In genomic region chr12:12715528-12715927, GRCm38 (mm10) we compare ENCODE assay signal across 16 mouse cellular contexts.
DNase-seq lines count a peak whose midpoint lies in the region; ATAC-seq and TF ChIP-seq lines count a peak whose summit lies in the region.
"Had no signal": no experiment of that assay in that cellular context is flagged by ENCODE, and none has a peak within 500 bp of the region (broad histone marks: within the 10 kb centered on the region; RNA-seq: fewer than 3 reads in every experiment).

No protein-coding gene starts in this region.

- ATAC-seq in hindbrain, postnatal 0 days = no peak
- no peak for ATAC-seq in hindbrain, embryonic 11.5 days (ENCODE audit: low FRiP score)
- peak; percentile 19; the same call in 1 of the 2 replicates for ATAC-seq in forebrain, postnatal 0 days
- ATAC-seq in erythroblast, adult 5-6 weeks (replicated peaks; ENCODE audit: low FRiP score, poor library complexity, severe bottlenecking) = no peak
- ATAC-seq: inflammation-experienced regulatory T-cells, adult 6 months had no signal

- no peaks in the 10 kb centered on the region for H3K9me3 ChIP-seq in hindbrain, postnatal 0 days (ENCODE audit: low read length)
- no peaks in the 10 kb centered on the region for H3K9me3 ChIP-seq in hindbrain, embryonic 11.5 days (ENCODE audit: control insufficient read depth, low read length)
- no peaks in the 10 kb centered on the region for H3K9me3 ChIP-seq in forebrain, postnatal 0 days (ENCODE audit: low read length)

- WGBS in hindbrain, postnatal 0 days = 53% methylated on average over 4 of the region's 4 CpGs
- WGBS in hindbrain, embryonic 11.5 days = 80% methylated on average over 4 of the region's 4 CpGs
- 53% methylated on average over 4 of the region's 4 CpGs for WGBS in forebrain, postnatal 0 days

- H3K4me1 ChIP-seq in hindbrain, postnatal 0 days (ENCODE audit: insufficient read depth, low read length) = peaks cover 6% of the 10 kb centered on the region
- H3K4me1 ChIP-seq in hindbrain, embryonic 11.5 days (replicated peaks; ENCODE audit: control insufficient read depth, insufficient read depth, low read length) = no peaks in the 10 kb centered on the region
- 0 out of 2 replicates have a peak, but pooled peaks cover 8% of the 10 kb centered on the region for H3K4me1 ChIP-seq in forebrain, postnatal 0 days (ENCODE audit: insufficient read depth)

- H3K4me3 ChIP-seq in hindbrain, postnatal 0 days (ENCODE audit: low read length) = no peak overlapping the region
- H3K4me3 ChIP-seq in hindbrain, embryonic 11.5 days (ENCODE audit: low read depth, low read length) = no peak overlapping the region
- no peak overlapping the region for H3K4me3 ChIP-seq in forebrain, postnatal 0 days (ENCODE audit: low read depth, low read length)
- H3K4me3 ChIP-seq: erythroblast, embryonic 14.5 days had no signal

- no peaks in the 10 kb centered on the region for H3K27me3 ChIP-seq in hindbrain, postnatal 0 days (ENCODE audit: insufficient read depth, low read length)
- H3K27me3 ChIP-seq in hindbrain, embryonic 11.5 days (ENCODE audit: control insufficient read depth, insufficient read depth, low read length) = no peaks in the 10 kb centered on the region
- no peaks in the 10 kb centered on the region for H3K27me3 ChIP-seq in forebrain, postnatal 0 days (ENCODE audit: insufficient read depth, low read length)

- H3K9ac ChIP-seq in hindbrain, postnatal 0 days (replicated peaks; ENCODE audit: low read length) = no peak overlapping the region
- no peak overlapping the region for H3K9ac ChIP-seq in hindbrain, embryonic 11.5 days (ENCODE audit: low read depth, low read length)
- H3K9ac ChIP-seq in forebrain, postnatal 0 days = no peak overlapping the region
- H3K9ac ChIP-seq: liver, embryonic 14.5 days had no signal

- H3K36me3 ChIP-seq in hindbrain, postnatal 0 days (ENCODE audit: insufficient read depth, low read length) = no peaks in the 10 kb centered on the region
- H3K36me3 ChIP-seq in hindbrain, embryonic 11.5 days (ENCODE audit: control insufficient read depth, insufficient read depth, low read length) = no peaks in the 10 kb centered on the region
- H3K36me3 ChIP-seq in forebrain, postnatal 0 days (ENCODE audit: insufficient read depth) = no peaks in the 10 kb centered on the region
- H3K36me3 ChIP-seq: G1E had no signal

- DNase-seq in hindbrain, postnatal 0 days (ENCODE audit: low spot score) = no peak
- no peak for DNase-seq in hindbrain, embryonic 11.5 days (ENCODE audit: low spot score)
- peak; percentile 62 for DNase-seq in ES-CJ7 (ENCODE audit: low read depth, low spot score)
- peak; percentile 79 for DNase-seq in brain, adult 2 months (ENCODE audit: low read depth, low spot score)
- no peak for DNase-seq in forebrain, postnatal 0 days
- no peak for DNase-seq in layer of hippocampus, postnatal 10 days (ENCODE audit: low spot score in 2 of 2)
- DNase-seq: adrenal gland, postnatal 10 days; cerebellum, adult 2 months; heart, postnatal 14 days; kidney, adult 9 months; lung, postnatal 10 days had no signal

- H3K4me2 ChIP-seq in hindbrain, postnatal 0 days (ENCODE audit: low read depth, low read length) = no peak overlapping the region
- no peak overlapping the region for H3K4me2 ChIP-seq in hindbrain, embryonic 11.5 days (replicated peaks; ENCODE audit: low read depth, low read length)
- no peak overlapping the region for H3K4me2 ChIP-seq in forebrain, postnatal 0 days (ENCODE audit: low read depth)

- TF ChIP-seq CTCF in hindbrain, postnatal 0 days (IDR thresholded peaks at IDR 0.05; ENCODE audit: low read depth) = no peak
- no peak for TF ChIP-seq CTCF in forebrain, postnatal 0 days (IDR thresholded peaks at IDR 0.05; ENCODE audit: low read depth)

- H3K27ac ChIP-seq in hindbrain, postnatal 0 days = 0 out of 2 replicates have a peak overlapping the region, but pooled peaks have one; percentile 34
- no peak overlapping the region for H3K27ac ChIP-seq in hindbrain, embryonic 11.5 days (ENCODE audit: low read depth, low read length)
- H3K27ac ChIP-seq in forebrain, postnatal 0 days (ENCODE audit: low read depth, low read length) = 0 out of 2 replicates have a peak overlapping the region, but pooled peaks have one; percentile 29
- H3K27ac ChIP-seq: liver, embryonic 14.5 days had no signal

Comparison
In these comparisons a context has a peak if more than half of its experiments do, and no peak if none do; other contexts are left out.
1. DNase-seq: peak in ES-CJ7 (single experiment) and brain, adult 2 months (single experiment); none in hindbrain, postnatal 0 days (single experiment), hindbrain, embryonic 11.5 days (single experiment), forebrain, postnatal 0 days (single experiment) and layer of hippocampus, postnatal 10 days (0 of 2).